Mouse (Mus musculus) c-Kit-positive CD71-negative TER-119-negative erythroid progenitor cells, embryonic 14.5 days (primary cell): ENCODE measurements at regions not wholly inside any gene's neighbourhood (a gene's known extent, or its start where the extent isn't known, plus 50 kb on each side); places are given as distances from the start of the nearest gene placed in this dataset.

Experiments
- DNase-seq: peaks from one replicate; pipeline ENCODE4 v3.0.0-alpha.2; 2013; ENCODE audit warnings: low read depth

DNA sequence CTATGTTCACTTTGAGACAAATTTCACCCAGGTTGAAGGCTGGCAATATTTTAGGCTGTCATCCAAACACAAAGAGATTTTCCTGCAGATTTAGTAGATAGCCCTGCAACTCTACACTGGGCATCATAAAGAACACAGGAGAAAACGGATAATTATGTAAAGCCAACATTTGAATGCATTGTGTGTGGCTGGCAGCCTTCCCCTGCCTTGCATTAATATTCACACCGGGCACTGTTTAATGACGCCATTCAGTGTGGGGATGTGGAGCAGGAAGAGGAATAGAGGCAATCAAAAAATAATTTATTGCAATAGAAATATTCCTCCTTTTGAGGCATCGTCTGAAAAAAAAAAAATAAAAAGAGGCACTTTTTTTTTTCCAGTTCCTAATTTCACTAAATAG, 105.7 kb downstream of the Samd5 start:
- DNase-seq, result no peak

DNA sequence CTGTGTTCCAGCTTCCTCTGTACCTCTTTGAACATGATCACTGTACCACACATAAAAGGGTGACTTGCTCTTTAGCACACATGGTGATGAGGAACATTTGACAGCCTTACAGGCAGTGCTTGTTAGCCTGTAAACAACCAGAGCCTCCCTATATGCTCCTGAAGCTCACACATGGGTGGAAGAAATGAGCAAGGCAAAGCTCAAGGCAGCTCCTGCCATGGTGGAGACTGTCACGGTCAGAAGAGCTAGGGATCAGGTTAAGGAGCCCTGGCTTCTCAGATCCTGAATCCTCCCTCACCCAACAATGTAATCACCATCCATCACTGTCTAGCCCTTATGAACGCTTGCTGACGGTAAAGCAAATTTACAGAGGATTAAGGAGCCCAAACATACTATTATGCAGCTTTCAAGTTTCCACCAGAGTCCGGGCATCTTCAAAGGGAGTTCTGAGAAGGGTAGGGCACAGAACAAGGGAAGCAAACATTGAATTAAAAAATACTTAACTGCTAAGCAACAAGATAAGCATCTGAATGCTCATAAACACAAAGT, 117.4 kb downstream of the Samd5 start:
- DNase-seq, result no peak

DNA sequence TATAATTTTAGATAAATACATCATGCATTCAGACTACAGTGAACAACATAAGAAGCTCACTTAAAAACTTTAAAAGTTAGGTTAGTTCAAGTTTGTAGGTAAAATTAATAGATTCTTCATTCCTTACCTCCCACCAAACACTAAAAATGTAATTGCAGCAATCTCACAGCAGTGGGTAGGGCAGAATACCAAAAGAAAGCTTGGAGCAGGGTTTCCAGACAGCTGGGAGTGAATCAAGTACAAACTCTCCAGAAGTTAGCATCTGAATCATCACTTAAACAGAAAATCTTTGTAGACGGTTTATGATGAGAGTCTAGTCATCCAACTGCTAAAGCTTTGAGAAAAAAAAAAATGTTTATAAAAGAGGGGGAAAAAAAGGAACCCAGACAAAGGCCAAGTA, 117.9 kb downstream of the Samd5 start:
- no peak for DNase-seq

DNA sequence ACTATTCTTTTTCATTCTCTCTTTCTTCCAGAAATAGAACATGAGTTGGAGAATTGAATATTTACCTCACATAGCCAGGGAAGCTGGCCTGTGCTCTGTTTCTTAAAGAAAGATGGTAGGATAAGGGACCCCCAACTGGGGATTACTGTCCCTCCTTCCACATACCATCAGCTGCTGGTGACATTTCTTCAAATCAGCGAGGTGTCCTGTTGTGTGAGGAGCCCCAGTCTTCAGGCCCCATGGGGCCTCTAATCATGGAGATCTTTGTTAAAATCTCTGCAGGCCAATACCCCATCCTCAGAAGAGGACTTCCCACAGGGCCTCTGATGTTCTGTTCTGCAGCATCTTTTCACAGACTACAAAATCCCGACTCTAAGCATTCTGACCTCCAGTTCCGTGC, 121.1 kb downstream of the Samd5 start:
- no peak for DNase-seq

GRCm38 (mm10) chr10:9549913-9550709, 124.9 kb downstream of the Samd5 start:
- no peak for DNase-seq

- no peak for DNase-seq
These were observed 129.2 kb downstream of the Samd5 start for GRCm38 (mm10) chr10:9545807-9546206.

DNA sequence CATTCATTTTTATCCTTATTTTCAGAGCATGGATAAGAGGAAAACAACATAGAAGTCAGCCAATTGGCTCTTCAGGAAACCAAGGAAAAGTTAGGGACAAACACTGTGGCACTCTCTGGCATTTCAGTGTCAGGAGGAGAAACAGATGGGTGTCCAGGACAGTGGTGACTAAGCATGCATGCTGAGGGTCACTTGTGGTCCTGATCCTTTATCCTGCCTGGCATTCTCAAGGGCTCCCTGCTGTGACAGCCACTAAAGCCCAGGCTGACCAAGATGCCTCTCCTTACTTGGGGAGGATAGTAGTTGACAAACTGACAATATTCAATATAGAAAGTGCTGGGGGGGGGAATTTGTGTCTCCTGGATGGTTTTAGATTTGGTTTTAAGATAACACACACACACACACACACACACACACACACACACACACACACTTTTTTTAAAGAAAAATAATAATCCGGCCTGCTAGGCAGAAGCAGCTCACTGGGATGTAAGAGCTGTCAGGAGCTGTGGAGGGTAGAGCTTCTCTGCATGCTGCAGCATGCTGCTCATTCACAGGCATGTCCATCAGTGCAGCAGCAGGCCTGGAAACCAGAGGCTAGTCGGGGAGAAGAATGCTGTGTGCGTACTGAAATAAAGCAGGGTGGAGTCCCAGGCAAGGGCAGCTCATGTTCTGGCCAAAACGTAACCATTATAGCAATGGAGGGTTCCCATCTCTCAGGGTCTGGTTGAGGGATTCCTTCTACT, 130.8 kb downstream of the Samd5 start:
- DNase-seq, result no peak

- no peak for DNase-seq
These were observed 133.4 kb downstream of the Samd5 start for GRCm38 (mm10) chr10:9541579-9541978.

DNA sequence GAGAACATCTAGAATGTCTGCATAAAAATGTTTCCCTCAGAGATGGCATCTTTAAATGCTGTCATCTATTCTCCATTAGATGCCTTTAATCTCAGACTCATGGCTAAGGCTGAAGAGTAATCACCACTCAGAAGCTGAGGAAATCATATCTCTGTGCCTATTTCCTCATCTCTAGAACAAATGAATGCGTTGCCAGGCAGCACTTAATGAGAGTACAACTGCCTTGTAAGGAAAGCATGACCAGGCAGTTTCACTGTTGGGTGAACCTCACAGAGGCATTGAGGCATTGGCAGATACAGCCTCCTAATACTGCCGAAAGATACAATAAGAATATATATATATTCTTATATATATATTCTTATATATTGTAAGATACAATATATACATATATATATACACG, 137.3 kb downstream of the Samd5 start:
- DNase-seq, result no peak

GRCm38 (mm10) chr10:9534552-9534951, 140.5 kb downstream of the Samd5 start:
- no peak for DNase-seq

- DNase-seq, result no peak
These were observed 141.7 kb downstream of the Samd5 start for GRCm38 (mm10) chr10:9533283-9533682.

DNA sequence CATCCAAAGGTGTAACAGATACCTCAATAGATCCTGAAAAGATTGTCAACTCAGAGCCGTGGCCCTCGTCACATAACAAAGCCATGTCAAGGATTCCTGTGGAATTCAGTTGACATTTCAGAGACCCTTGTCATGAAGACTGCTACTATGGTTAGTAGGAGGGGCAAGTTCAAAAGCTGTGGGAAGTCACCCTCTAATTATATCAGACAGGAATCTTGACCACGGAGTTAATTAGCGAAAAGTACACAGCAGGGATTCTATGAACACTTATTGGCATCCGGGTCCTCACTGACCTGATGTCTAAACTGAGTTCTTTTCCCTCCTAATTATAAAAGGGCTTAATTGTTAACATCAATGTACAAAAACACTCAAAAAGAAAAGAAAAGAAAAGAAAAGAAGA, 143.1 kb downstream of the Samd5 start:
- no peak for DNase-seq

DNA sequence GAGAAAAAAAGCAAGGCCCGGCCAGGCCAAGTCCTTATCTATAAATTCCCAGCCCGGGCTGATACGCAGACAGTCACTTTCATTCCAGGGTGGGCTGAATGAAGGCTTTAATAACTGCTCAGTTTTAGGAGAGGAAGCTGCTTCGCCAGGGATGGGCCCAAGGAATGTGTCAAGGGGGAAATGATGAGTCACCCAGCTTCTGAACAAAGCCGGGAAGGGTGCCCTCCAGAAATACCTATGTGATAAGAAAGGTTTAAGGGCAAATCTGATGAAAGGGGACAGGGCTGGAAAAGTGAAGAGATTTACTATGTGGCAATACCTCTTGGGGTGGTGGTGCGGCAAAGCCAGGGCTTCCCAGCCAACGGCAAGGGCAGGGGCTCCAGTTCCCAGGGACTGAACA, 145.6 kb downstream of the Samd5 start:
- DNase-seq, result no peak

DNA sequence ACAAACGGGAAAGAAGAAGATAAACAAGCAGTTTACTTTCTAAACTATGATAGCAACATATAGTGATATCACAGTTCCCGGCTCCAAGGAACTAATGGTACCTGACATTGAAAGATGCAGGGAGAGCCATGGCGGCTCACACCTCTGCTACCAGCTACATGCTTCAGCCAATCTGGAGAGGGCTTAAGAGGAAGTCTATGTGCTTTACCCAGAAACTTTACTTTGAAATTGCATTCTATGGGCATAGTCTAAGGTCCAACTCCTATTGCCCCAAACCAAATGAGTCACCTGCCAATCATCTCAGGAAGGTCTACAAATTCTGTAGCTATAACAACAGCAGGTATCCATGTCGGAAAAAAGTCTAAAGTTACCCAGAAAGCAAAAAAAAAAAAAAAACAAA, 146.9 kb downstream of the Samd5 start:
- no peak for DNase-seq

GRCm38 (mm10) chr10:9509764-9510390, 165.1 kb downstream of the Samd5 start:
- no peak for DNase-seq

- no peak for DNase-seq
These were observed 165.8 kb downstream of the Samd5 start for GRCm38 (mm10) chr10:9509092-9509671.

- DNase-seq, result no peak
These were observed 171.2 kb downstream of the Samd5 start for GRCm38 (mm10) chr10:9503569-9504493.

GRCm38 (mm10) chr10:9498550-9498949, 176.5 kb downstream of the Samd5 start:
- DNase-seq, result no peak

GRCm38 (mm10) chr10:9497021-9497420, 178.0 kb downstream of the Samd5 start:
- DNase-seq, result no peak

DNA sequence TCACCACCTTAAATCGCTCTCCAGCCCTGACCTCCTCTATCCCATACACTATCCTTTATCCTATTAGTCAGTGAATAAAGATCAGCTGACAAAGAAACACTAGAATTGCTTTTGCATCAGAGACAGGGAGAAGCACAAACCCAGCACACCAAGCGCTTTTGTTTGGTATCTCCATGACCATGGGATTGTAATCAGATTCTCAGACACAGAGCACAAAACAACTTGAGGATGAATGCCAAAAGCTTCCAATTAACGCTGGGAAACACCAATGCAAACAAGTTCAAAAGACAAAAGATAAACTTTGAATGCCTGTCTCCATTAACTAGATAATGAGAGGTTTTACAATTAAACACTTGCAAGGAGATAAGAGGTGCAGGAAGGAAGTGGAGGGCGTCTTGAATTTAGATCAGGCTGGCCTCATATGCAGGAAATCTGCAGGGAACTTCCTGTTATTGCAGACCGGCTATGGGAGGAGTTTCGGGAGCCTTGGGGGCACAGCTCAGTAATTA, 179.8 kb downstream of the Samd5 start:
- no peak for DNase-seq

GRCm38 (mm10) chr10:9490416-9490815, 184.6 kb downstream of the Samd5 start:
- DNase-seq, result no peak
